ENCODE assay signal across 29 mouse cellular contexts in genomic region chr3:41061831-41062565, GRCm38 (mm10). TPM values are rescaled to one million over a fixed set of nuclear protein-coding genes. Genes with fewer than 3 reads are reported as not detected.
DNase-seq lines count a peak whose midpoint lies in the region; TF ChIP-seq lines count a peak whose summit lies in the region.
"Had no signal": no experiment of that assay in that cellular context is flagged by ENCODE, and none has a peak within 500 bp of the region (broad histone marks: within the 10 kb centered on the region; RNA-seq: fewer than 3 reads in every experiment).

No protein-coding gene starts in this region.

- H3K36me3 ChIP-seq in liver, adult 2 months (ENCODE audit: control insufficient read depth, insufficient read depth, low read length) = no peaks in the 10 kb centered on the region
- no peaks in the 10 kb centered on the region for H3K36me3 ChIP-seq in MEL (ENCODE audit: control insufficient read depth in 1 of 2, insufficient read depth in 2 of 2, low read length in 2 of 2)
- peaks cover 26% of the 10 kb centered on the region for H3K36me3 ChIP-seq in heart, embryonic 10.5 days

- no peak overlapping the region for H3K9ac ChIP-seq in liver, adult 2 months (ENCODE audit: low read depth, low read length)
- H3K9ac ChIP-seq in MEL (ENCODE audit: control insufficient read depth, low read depth, low read length, poor library complexity, severe bottlenecking) = no peak overlapping the region
- H3K9ac ChIP-seq: embryonic facial prominence, embryonic 15.5 days; forebrain, embryonic 12.5 days; hindbrain, embryonic 12.5 days; kidney, embryonic 15.5 days; midbrain, embryonic 12.5 days; neural tube, embryonic 13.5 days had no signal

- H3K4me1 ChIP-seq in liver, adult 2 months (ENCODE audit: control insufficient read depth, insufficient read depth, low read length) = peaks cover 21% of the 10 kb centered on the region
- H3K4me1 ChIP-seq in MEL (ENCODE audit: control insufficient read depth in 1 of 2, insufficient read depth in 2 of 2, low read length in 2 of 2) = no peaks in the 10 kb centered on the region
- H3K4me1 ChIP-seq in heart, embryonic 10.5 days = no peaks in the 10 kb centered on the region
- H3K4me1 ChIP-seq: embryonic facial prominence, embryonic 10.5 days; embryonic facial prominence, embryonic 15.5 days; forebrain, embryonic 12.5 days; hindbrain, embryonic 12.5 days; kidney, embryonic 15.5 days; midbrain, embryonic 12.5 days; neural tube, embryonic 13.5 days had no signal

- 25% methylated on average over 3 of the region's 3 CpGs for WGBS in liver, adult 2 months
- 82% methylated on average over 3 of the region's 3 CpGs for WGBS in heart, embryonic 10.5 days

- no peaks in the 10 kb centered on the region for H3K9me3 ChIP-seq in MEL (replicated peaks; ENCODE audit: insufficient read depth, low read length)
- no peaks in the 10 kb centered on the region for H3K9me3 ChIP-seq in heart, embryonic 10.5 days
- H3K9me3 ChIP-seq: embryonic facial prominence, embryonic 10.5 days; embryonic facial prominence, embryonic 15.5 days; forebrain, embryonic 12.5 days; hindbrain, embryonic 12.5 days; kidney, embryonic 15.5 days; megakaryocyte, embryonic 14.5 days; midbrain, embryonic 12.5 days; neural tube, embryonic 13.5 days had no signal

- no peak for TF ChIP-seq POLR2A in liver, adult 2 months (IDR thresholded peaks at IDR 0.05; ENCODE audit: extremely low read depth, insufficient read depth, low read length)
- TF ChIP-seq POLR2A in MEL (IDR thresholded peaks at IDR 0.05; ENCODE audit: control insufficient read depth in 1 of 2, insufficient read depth in 1 of 2, low read depth in 1 of 2, low read length in 2 of 2, poor library complexity in 1 of 2) = no peak

- H3K4me3 ChIP-seq in liver, adult 2 months (ENCODE audit: insufficient read depth, low read depth, low read length) = no peak overlapping the region
- no peak overlapping the region for H3K4me3 ChIP-seq in MEL (ENCODE audit: control insufficient read depth in 1 of 2, insufficient read depth in 1 of 2, low read depth in 2 of 2, low read length in 2 of 2)
- H3K4me3 ChIP-seq in heart, embryonic 10.5 days = no peak overlapping the region
- H3K4me3 ChIP-seq: embryonic facial prominence, embryonic 10.5 days; embryonic facial prominence, embryonic 15.5 days; forebrain, embryonic 12.5 days; hindbrain, embryonic 12.5 days; kidney, embryonic 15.5 days; left cerebral cortex, adult 2 months; megakaryocyte, embryonic 14.5 days; midbrain, embryonic 12.5 days; neural tube, embryonic 13.5 days had no signal

- DNase-seq in frontal cortex, postnatal 36 days (ENCODE audit: low spot score in 2 of 2) = peak; percentile 11 to 40
- no peak for DNase-seq in frontal cortex, postnatal 10 days (ENCODE audit: low spot score in 2 of 2)
- peak; percentile 82 for DNase-seq in liver, adult 2 months (ENCODE audit: extremely low read depth, low read depth, low spot score)
- no peak for DNase-seq in liver
- no peak for DNase-seq in MEL (ENCODE audit: low read depth, low spot score)
- DNase-seq in telencephalon, adult 2 months (ENCODE audit: low read depth, low spot score) = peak; percentile 34
- no peak for DNase-seq in heart, embryonic 10.5 days (ENCODE audit: low spot score)
- DNase-seq: adrenal gland, postnatal 25 days; cerebellum, adult 2 months; cerebellum, postnatal 25 days; heart, postnatal 36 days; kidney, adult 11 months; kidney, postnatal 25 days; left cerebral cortex, postnatal 4 days; lung, adult 18-20 months; lung, postnatal 4 days; spleen, adult 18-20 months; thymus, adult 18-20 months; thymus, postnatal 25 days had no signal

- TF ChIP-seq EP300 in MEL (IDR thresholded peaks at IDR 0.05; ENCODE audit: low read depth in 1 of 2, low read length in 2 of 2) = no peak

- no peaks in the 10 kb centered on the region for H3K27me3 ChIP-seq in liver, adult 2 months (ENCODE audit: control insufficient read depth, insufficient read depth, low read length)
- H3K27me3 ChIP-seq in MEL (ENCODE audit: control insufficient read depth in 1 of 2, insufficient read depth in 2 of 2, low read length in 2 of 2) = no peaks in the 10 kb centered on the region
- H3K27me3 ChIP-seq in heart, embryonic 10.5 days (ENCODE audit: insufficient read depth, poor library complexity, severe bottlenecking) = no peaks in the 10 kb centered on the region
- H3K27me3 ChIP-seq: embryonic facial prominence, embryonic 15.5 days; forebrain, embryonic 12.5 days; hindbrain, embryonic 12.5 days; kidney, embryonic 15.5 days; midbrain, embryonic 12.5 days; neural tube, embryonic 13.5 days had no signal

- H3K79me2 ChIP-seq in liver, adult 2 months (ENCODE audit: control insufficient read depth, insufficient read depth, low read length) = no peaks in the 10 kb centered on the region
- H3K79me2 ChIP-seq in MEL (ENCODE audit: control insufficient read depth, insufficient read depth, low read length, poor library complexity) = no peaks in the 10 kb centered on the region

- peak overlapping the region; percentile 42; the same call in 1 of the 2 replicates for H3K27ac ChIP-seq in liver, adult 2 months (replicated peaks; ENCODE audit: insufficient read depth, low read depth, low read length)
- no peak overlapping the region for H3K27ac ChIP-seq in MEL (ENCODE audit: control insufficient read depth, low read depth, low read length)
- H3K27ac ChIP-seq in heart, embryonic 10.5 days = no peak overlapping the region
- H3K27ac ChIP-seq: embryonic facial prominence, embryonic 10.5 days; embryonic facial prominence, embryonic 15.5 days; forebrain, embryonic 12.5 days; hindbrain, embryonic 12.5 days; hindbrain, postnatal 0 days; kidney, embryonic 15.5 days; left cerebral cortex, adult 2 months; midbrain, embryonic 12.5 days; neural tube, embryonic 13.5 days had no signal

- TF ChIP-seq CTCF in liver, adult 2 months (IDR thresholded peaks at IDR 0.05; ENCODE audit: low read depth, low read length) = no peak
- no peak for TF ChIP-seq CTCF in MEL (IDR thresholded peaks at IDR 0.05 in 2 of 3, conservative IDR thresholded peaks at IDR 0.05 in 1 of 3; ENCODE audit: control insufficient read depth in 1 of 3, insufficient read depth in 1 of 3, low read depth in 2 of 3, low read length in 3 of 3, poor library complexity in 1 of 3, severe bottlenecking in 1 of 3)

- TF ChIP-seq RAD21 in MEL (IDR thresholded peaks at IDR 0.05; ENCODE audit: low read depth, low read length) = no peak

TF ChIP-seq in MEL, 35 proteins besides CTCF, POLR2A, EP300 and RAD21:
- TF ChIP-seq USF1 (IDR thresholded peaks at IDR 0.05; ENCODE audit: low read depth, low read length) = peak; percentile 45; the same call in 1 of the 2 replicates
- TF ChIP-seq BHLHE40 (IDR thresholded peaks at IDR 0.05; ENCODE audit: borderline replicate concordance, low read depth, low read length) = no peak

RNA-seq across cellular contexts. Expression of gene Pgrmc2, which starts 20.8 kb away (rescaled TPM):
- 18.3 and 21.2 TPM in 2 replicates for total RNA-seq in liver, adult 2 months (2014; rRNA removed)
- polyA plus RNA-seq in liver, adult 2 months (2012; rRNA removed) = 19.9 and 24.5 TPM in 2 replicates
- total RNA-seq in MEL (2012; rRNA removed) = 23.2 and 23.8 TPM in 2 replicates
- 10 to 100 TPM in 1 of 2 experiments, not detected in 1; 52.8 TPM for polyA plus RNA-seq in MEL (2012; ENCODE audit: insufficient read depth in 1 of 2, insufficient read length in 2 of 2, low read depth in 1 of 2, low replicate concordance in 2 of 2, missing spikeins in 1 of 2)
- polyA plus RNA-seq in heart, embryonic 10.5 days (2016; fragmentation: Nextera tagmentation; extraction: Ambion mirVana) = 40.1 and 44.4 TPM in 2 replicates

Comparison
In these comparisons a context has a peak if more than half of its experiments do, and no peak if none do; other contexts are left out.
1. DNase-seq: peak in frontal cortex, postnatal 36 days (2 of 2), liver, adult 2 months (single experiment) and telencephalon, adult 2 months (single experiment); none in frontal cortex, postnatal 10 days (0 of 2), liver (single experiment), MEL (single experiment) and heart, embryonic 10.5 days (single experiment).